ENCODE assay signal across 8 mouse cellular contexts in genomic region chr11:113174011-113174507, GRCm38 (mm10).
DNase-seq lines count a peak whose midpoint lies in the region; ATAC-seq and TF ChIP-seq lines count a peak whose summit lies in the region.
"Had no signal": no experiment of that assay in that cellular context is flagged by ENCODE, and none has a peak within 500 bp of the region (broad histone marks: within the 10 kb centered on the region; RNA-seq: fewer than 3 reads in every experiment).

No protein-coding gene starts in this region.

- ATAC-seq in common myeloid progenitor, adult 5-6 weeks (replicated peaks; ENCODE audit: low read depth, poor library complexity, severe bottlenecking), result peak; percentile 86
- ATAC-seq in midbrain, embryonic 16.5 days, result peak; percentile 40; the same call in 1 of the 2 replicates

- TF ChIP-seq EP300 in MEL (IDR thresholded peaks at IDR 0.05; ENCODE audit: low read depth in 1 of 2, low read length in 2 of 2), result peak in 1 of 2 experiments; percentile 25; a peak in 1 of 4 replicates

- no peaks in the 10 kb centered on the region for H3K9me3 ChIP-seq in MEL (replicated peaks; ENCODE audit: insufficient read depth, low read length)
- no peaks in the 10 kb centered on the region for H3K9me3 ChIP-seq in midbrain, embryonic 16.5 days (replicated peaks; ENCODE audit: control insufficient read depth, low read length, poor library complexity, severe bottlenecking)
- H3K9me3 ChIP-seq: limb, embryonic 12.5 days had no signal

- no peaks in the 10 kb centered on the region for H3K27me3 ChIP-seq in MEL (ENCODE audit: control insufficient read depth in 1 of 2, insufficient read depth in 2 of 2, low read length in 2 of 2)
- H3K27me3 ChIP-seq in midbrain, embryonic 16.5 days (ENCODE audit: control insufficient read depth, insufficient read depth, low read depth, low read length), result no peaks in the 10 kb centered on the region
- H3K27me3 ChIP-seq: limb, embryonic 12.5 days had no signal

- 38% methylated on average over 5 of the region's 5 CpGs for WGBS in midbrain, embryonic 16.5 days

- no peaks in the 10 kb centered on the region; the same call in 1 of the 2 replicates for H3K79me2 ChIP-seq in MEL (ENCODE audit: control insufficient read depth, insufficient read depth, low read length, poor library complexity)

- H3K4me2 ChIP-seq in midbrain, embryonic 16.5 days (ENCODE audit: low read length), result no peak overlapping the region

- DNase-seq in MEL (ENCODE audit: low read depth, low spot score), result peak; percentile 94
- peak; percentile 88 for DNase-seq in induced T-regulatory cell, adult 2 months (ENCODE audit: low read depth)
- no peak for DNase-seq in frontal cortex, postnatal 36 days (ENCODE audit: low spot score in 2 of 2)
- no peak for DNase-seq in urinary bladder, adult 2 months (ENCODE audit: low spot score)
- DNase-seq in layer of hippocampus, adult 9-11 months, result no peak

- peak overlapping the region; percentile 83 for H3K27ac ChIP-seq in MEL (ENCODE audit: control insufficient read depth, low read depth, low read length)
- H3K27ac ChIP-seq in midbrain, embryonic 16.5 days (ENCODE audit: low read length), result peak overlapping the region; percentile 43; the same call in 1 of the 2 replicates

- peak overlapping the region; percentile 33 to 53 for H3K4me3 ChIP-seq in MEL (ENCODE audit: control insufficient read depth in 1 of 2, insufficient read depth in 1 of 2, low read depth in 2 of 2, low read length in 2 of 2)
- no peak overlapping the region for H3K4me3 ChIP-seq in midbrain, embryonic 16.5 days (ENCODE audit: low read depth, low read length)

- peaks cover 0 to 5% of the 10 kb centered on the region in 2 experiments; a peak in 1 of 4 replicates for H3K4me1 ChIP-seq in MEL (ENCODE audit: control insufficient read depth in 1 of 2, insufficient read depth in 2 of 2, low read length in 2 of 2)
- peaks cover 14% of the 10 kb centered on the region for H3K4me1 ChIP-seq in midbrain, embryonic 16.5 days (ENCODE audit: control insufficient read depth, insufficient read depth, low read length)

- H3K9ac ChIP-seq in MEL (ENCODE audit: control insufficient read depth, low read depth, low read length, poor library complexity, severe bottlenecking), result peak overlapping the region; percentile 44
- no peak overlapping the region for H3K9ac ChIP-seq in midbrain, embryonic 16.5 days (ENCODE audit: low read depth, low read length)
- H3K9ac ChIP-seq: limb, embryonic 12.5 days had no signal

- no peak for TF ChIP-seq RAD21 in MEL (IDR thresholded peaks at IDR 0.05; ENCODE audit: low read depth, low read length)

- no peak; a peak in 1 of 6 replicates for TF ChIP-seq CTCF in MEL (IDR thresholded peaks at IDR 0.05 in 2 of 3, conservative IDR thresholded peaks at IDR 0.05 in 1 of 3; ENCODE audit: control insufficient read depth in 1 of 3, insufficient read depth in 1 of 3, low read depth in 2 of 3, low read length in 3 of 3, poor library complexity in 1 of 3, severe bottlenecking in 1 of 3)

- no peak for TF ChIP-seq POLR2A in MEL (IDR thresholded peaks at IDR 0.05; ENCODE audit: control insufficient read depth in 1 of 2, insufficient read depth in 1 of 2, low read depth in 1 of 2, low read length in 2 of 2, poor library complexity in 1 of 2)

- peaks cover 0 to 6% of the 10 kb centered on the region in 2 experiments; a peak in 2 of 4 replicates for H3K36me3 ChIP-seq in MEL (ENCODE audit: control insufficient read depth in 1 of 2, insufficient read depth in 2 of 2, low read length in 2 of 2)
- H3K36me3 ChIP-seq in midbrain, embryonic 16.5 days (ENCODE audit: control insufficient read depth, insufficient read depth, low read length), result no peaks in the 10 kb centered on the region
- H3K36me3 ChIP-seq: limb, embryonic 12.5 days had no signal

TF ChIP-seq in MEL, 35 proteins besides CTCF, POLR2A, EP300 and RAD21:
- no peak for TF ChIP-seq UBTF (IDR thresholded peaks at IDR 0.05; ENCODE audit: borderline replicate concordance, insufficient read depth, low read depth, low read length)
- peak; percentile 85 for TF ChIP-seq SIN3A (IDR thresholded peaks at IDR 0.05; ENCODE audit: low read length)
- no peak for TF ChIP-seq USF1 (IDR thresholded peaks at IDR 0.05; ENCODE audit: low read depth, low read length)
- no peak for TF ChIP-seq GABPA (IDR thresholded peaks at IDR 0.05; ENCODE audit: low read depth, low read length)
- TF ChIP-seq JUND (IDR thresholded peaks at IDR 0.05; ENCODE audit: low read depth, low read length), result no peak
- TF ChIP-seq RCOR1 (IDR thresholded peaks at IDR 0.05; ENCODE audit: low read depth, low read length), result peak; percentile 22
- no peak for TF ChIP-seq MAX (IDR thresholded peaks at IDR 0.05; ENCODE audit: low read length)
- peak; percentile 72 for TF ChIP-seq MXI1 (IDR thresholded peaks at IDR 0.05; ENCODE audit: low read depth, low read length)
- no peak for TF ChIP-seq MAZ (IDR thresholded peaks at IDR 0.05; ENCODE audit: low read depth, low read length)
- peak; percentile 34; the same call in 1 of the 2 replicates for TF ChIP-seq NELFE (IDR thresholded peaks at IDR 0.05; ENCODE audit: low read depth, low read length)
- TF ChIP-seq ZMIZ1 (IDR thresholded peaks at IDR 0.05; ENCODE audit: low read depth, low read length), result no peak
- TF ChIP-seq TBP (IDR thresholded peaks at IDR 0.05; ENCODE audit: low read depth, low read length), result 0 out of 2 replicates have a peak, but pooled peaks have one; percentile 38
- peak; percentile 60 for TF ChIP-seq ZNF384 (IDR thresholded peaks at IDR 0.05; ENCODE audit: low read depth, low read length)
- no peak for TF ChIP-seq MYB (IDR thresholded peaks at IDR 0.05; ENCODE audit: low read depth, low read length)
- no peak; the same call in 1 of the 2 replicates for TF ChIP-seq TAL1 (IDR thresholded peaks at IDR 0.05; ENCODE audit: low read length)
- TF ChIP-seq GATA1 (IDR thresholded peaks at IDR 0.05; ENCODE audit: low read depth, low read length), result peak; percentile 71
- TF ChIP-seq TCF12 (IDR thresholded peaks at IDR 0.05; ENCODE audit: low read depth, low read length), result 0 out of 2 replicates have a peak, but pooled peaks have one; percentile 52
- no peak for TF ChIP-seq ZC3H11A (IDR thresholded peaks at IDR 0.05; ENCODE audit: low read depth, low read length)
- no peak for TF ChIP-seq POLR2AphosphoS5 (IDR thresholded peaks at IDR 0.05; ENCODE audit: borderline replicate concordance, low read depth, low read length)
- TF ChIP-seq ETS1 (IDR thresholded peaks at IDR 0.05; ENCODE audit: low read depth, low read length), result peak; percentile 57; the same call in 1 of the 2 replicates
- no peak for TF ChIP-seq MEF2A (IDR thresholded peaks at IDR 0.05; ENCODE audit: extremely low read depth, insufficient replicate concordance, low read depth, low read length, poor library complexity, severe bottlenecking)
- TF ChIP-seq KAT2A (conservative IDR thresholded peaks at IDR 0.05; ENCODE audit: low read depth, low read length), result no peak

Comparison
In these comparisons a context has a peak if more than half of its experiments do, and no peak if none do; other contexts are left out.
1. DNase-seq: peak in MEL (single experiment) and induced T-regulatory cell, adult 2 months (single experiment); none in frontal cortex, postnatal 36 days (0 of 2), urinary bladder, adult 2 months (single experiment) and layer of hippocampus, adult 9-11 months (single experiment).